Mouse (Mus musculus) megakaryocyte, embryonic 14.5 days (primary cell): ENCODE measurements at regions not wholly inside any gene's neighbourhood (a gene's known extent, or its start where the extent isn't known, plus 50 kb on each side); places are given as distances from the start of the nearest gene placed in this dataset.

Experiments
- FLI1 ChIP-seq: IDR thresholded peaks from 2 replicates; pipeline ENCODE4 v1.6.1; 2012; ENCODE audit warnings: low read length, inconsistent platforms, mixed read lengths
- GATA1 ChIP-seq: IDR thresholded peaks from 3 replicates; pipeline ENCODE4 v1.6.1; 2012; ENCODE audit warnings: mixed read lengths, low read length, inconsistent platforms, borderline replicate concordance

GRCm38 (mm10) chr3:57018171-57018570, 283.6 kb downstream of the Tm4sf1 start:
- TF ChIP-seq FLI1, result no peak
- no peak for TF ChIP-seq GATA1
